Mouse (Mus musculus) midbrain, embryonic 13.5 days (tissue): ENCODE measurements around the gene Pitx1. TPM values are rescaled to one million over a fixed set of nuclear protein-coding genes. Genes with fewer than 3 reads are reported as not detected.

Source experiments
- ATAC-seq: fragments of 200-750 bp; cut with Nextera tagmentation; 2 replicates; pipeline ENCODE4 v1.8.0; 2017; ENCODE audit warnings: mild to moderate bottlenecking, moderate TSS enrichment, moderate library complexity
- H3K27ac ChIP-seq: fragments of 300-500 bp; sonication (generic); 2 replicates; pipeline ENCODE4 v1.5.1; 2015; ENCODE audit warnings: inconsistent platforms, mild to moderate bottlenecking, moderate library complexity
- H3K27me3 ChIP-seq: fragments of 300-500 bp; sonication (generic); 2 replicates; pipeline ENCODE4 v1.6.1; 2015; ENCODE audit warnings: mild to moderate bottlenecking, inconsistent platforms
- H3K36me3 ChIP-seq: fragments of 300-500 bp; sonication (generic); 2 replicates; pipeline ENCODE4 v1.6.1; 2015; ENCODE audit warnings: mild to moderate bottlenecking, inconsistent platforms
- H3K4me1 ChIP-seq: fragments of 300-500 bp; sonication (generic); replicated peaks from 2 replicates; pipeline ENCODE4 v1.6.1; 2015; ENCODE audit warnings: inconsistent platforms
- H3K4me2 ChIP-seq: fragments of 300-500 bp; sonication (generic); replicated peaks from 2 replicates; pipeline ENCODE4 v1.6.1; 2015; ENCODE audit warnings: moderate library complexity, mild to moderate bottlenecking, inconsistent platforms
- H3K4me3 ChIP-seq: fragments of 300-500 bp; sonication (generic); replicated peaks from 2 replicates; pipeline ENCODE4 v1.5.1; 2015; ENCODE audit warnings: mild to moderate bottlenecking, inconsistent platforms
- H3K9ac ChIP-seq: fragments of 300-500 bp; sonication (generic); replicated peaks from 2 replicates; pipeline ENCODE4 v1.6.1; 2015; ENCODE audit warnings: mild to moderate bottlenecking, inconsistent platforms
- H3K9me3 ChIP-seq: fragments of 300-500 bp; sonication (generic); 2 replicates; pipeline ENCODE4 v1.6.1; 2016; ENCODE audit warnings: mild to moderate bottlenecking, inconsistent platforms
- WGBS: fragments of 180-500 bp; shearing (Covaris S2); methylation state at CpG from one replicate; pipeline ENCODE4 v1.1.7; 2015; 5-methylcytosine and 5-hydroxymethylcytosine counted together
- polyA plus RNA-seq: library from polyadenylated mRNA; unstranded; fragments of >200 nt; fragmentation: Nextera tagmentation; extraction: Ambion mirVana; gene quantifications from 2 replicates; pipeline ENCODE4 v1.2.1, GENCODE M21; 2015

Gene Pitx1
- polyA plus RNA-seq, 1 experiment from 2014 or later, result 1.5 TPM

- Histone ChIP-seq H3K4me2 (no peak overlapping the region), H3K36me3 (no peaks in the 10 kb centered on the region), H3K27ac (no peak overlapping the region), H3K9me3 (no peaks in the 10 kb centered on the region), H3K4me1 (peaks cover 7% of the 10 kb centered on the region; the same call in 1 of the 2 replicates), H3K4me3 (no peak overlapping the region), H3K9ac (no peak overlapping the region), H3K27me3 (peaks cover 65% of the 10 kb centered on the region)
- no peak for ATAC-seq
- 65% methylated on average over 10 of the region's 10 CpGs for WGBS
Measured at GRCm38 (mm10) chr13:55847805-55848204, 11.8 kb upstream of the Pitx1 start.

DNA sequence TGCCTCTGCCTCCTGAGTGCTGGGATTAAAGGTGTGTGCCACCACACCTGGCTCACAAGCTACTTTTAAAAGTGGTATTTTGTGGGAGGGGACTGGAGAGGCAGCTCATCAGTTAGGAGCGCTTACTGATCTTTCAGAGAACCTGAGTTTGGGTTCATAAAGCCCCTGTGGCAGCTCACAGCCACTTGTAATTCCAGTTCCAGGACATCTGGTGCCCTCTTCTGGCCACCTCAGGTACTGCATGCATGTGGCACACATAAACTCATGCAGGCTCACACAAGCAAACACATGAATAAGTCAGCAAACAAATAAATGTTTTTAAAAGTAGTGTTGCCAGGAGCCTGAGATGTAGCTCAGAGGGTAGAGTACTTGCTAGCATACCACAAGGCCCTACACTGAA is 7.7 kb upstream of the Pitx1 start:
- Histone ChIP-seq H3K4me2 (no peak overlapping the region), H3K27me3 (peaks cover 77% of the 10 kb centered on the region), H3K9me3 (no peaks in the 10 kb centered on the region), H3K4me3 (no peak overlapping the region), H3K9ac (no peak overlapping the region), H3K36me3 (no peaks in the 10 kb centered on the region), H3K4me1 (peaks cover 17% of the 10 kb centered on the region), H3K27ac (no peak overlapping the region)
- WGBS, result 97% methylated on average over 1 of the region's 1 CpGs
- ATAC-seq, result no peak

DNA sequence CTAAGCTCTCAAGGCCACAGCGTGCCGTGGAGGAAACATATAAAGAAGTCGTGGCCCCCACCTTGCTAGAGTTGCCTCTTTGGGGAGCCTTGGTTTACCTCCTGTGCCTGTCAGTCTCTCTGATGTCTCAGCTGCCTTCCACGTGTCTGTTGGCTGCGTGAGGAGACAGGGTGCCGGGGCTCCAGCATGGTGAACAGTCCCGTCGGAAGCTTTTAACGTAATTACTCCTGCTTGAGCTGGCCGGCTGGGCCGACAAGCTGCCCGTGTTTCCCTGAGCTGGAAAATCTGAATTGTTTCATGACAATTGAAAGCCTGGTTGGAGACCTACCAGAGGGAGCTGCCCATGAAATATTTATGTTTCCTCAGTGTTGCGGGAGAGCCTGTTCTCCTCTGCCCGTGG is 4.2 kb upstream of the Pitx1 start:
- peaks cover 31% of the 10 kb centered on the region for H3K4me1 ChIP-seq
- H3K36me3 ChIP-seq, result no peaks in the 10 kb centered on the region
- no peaks in the 10 kb centered on the region for H3K9me3 ChIP-seq
- H3K9ac ChIP-seq, result no peak overlapping the region
- no peak overlapping the region for H3K27ac ChIP-seq
- ATAC-seq, result 0 out of 2 replicates have a peak, but pooled peaks have one; percentile 17
- H3K27me3 ChIP-seq, result peaks cover 91% of the 10 kb centered on the region
- no peak overlapping the region for H3K4me3 ChIP-seq
- 14% methylated on average over 14 of the region's 14 CpGs for WGBS
- 0 out of 2 replicates have a peak overlapping the region, but pooled peaks have one; percentile 9 for H3K4me2 ChIP-seq

- Histone ChIP-seq H3K9me3 (no peaks in the 10 kb centered on the region), H3K27ac (no peak overlapping the region), H3K4me3 (no peak overlapping the region), H3K27me3 (peaks cover 100% of the 10 kb centered on the region), H3K9ac (no peak overlapping the region), H3K36me3 (no peaks in the 10 kb centered on the region), H3K4me1 (peaks cover 31% of the 10 kb centered on the region), H3K4me2 (no peak overlapping the region)
- WGBS, result 1% methylated on average over 32 of the region's 32 CpGs
- ATAC-seq, result no peak
Measured at GRCm38 (mm10) chr13:55836786-55837780, 1.1 kb upstream of the Pitx1 start.

DNA sequence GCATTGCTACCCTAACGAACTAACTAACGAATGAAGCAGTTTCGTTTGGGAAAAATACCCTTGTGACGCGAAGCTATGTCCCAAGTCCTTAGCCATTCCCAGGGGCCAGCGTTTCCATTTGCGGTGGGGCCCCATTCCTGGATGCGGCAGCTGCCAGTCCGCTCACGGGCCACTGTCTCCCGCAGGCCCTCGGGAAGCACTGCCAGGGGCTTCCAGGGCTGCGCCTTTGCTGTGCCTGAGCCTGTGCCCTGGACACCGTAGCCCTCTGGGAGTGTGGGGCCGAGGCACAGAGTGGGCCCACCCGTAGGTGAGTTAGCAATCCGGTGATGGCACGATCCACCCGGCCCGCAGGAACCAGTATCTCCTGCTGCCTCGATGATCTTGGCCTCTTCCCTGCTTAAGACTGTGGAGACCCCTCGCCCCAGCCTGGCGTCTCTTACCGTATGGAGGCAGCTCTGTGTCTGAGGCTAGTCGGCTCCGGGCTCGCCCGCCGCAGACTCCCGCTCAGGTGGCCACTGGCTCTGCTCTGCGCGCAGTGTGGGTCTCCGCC is 369 bp downstream of the Pitx1 start:
- Histone ChIP-seq H3K4me1 (peaks cover 41% of the 10 kb centered on the region), H3K4me3 (peak overlapping the region; percentile 15), H3K27ac (no peak overlapping the region), H3K27me3 (peaks cover 100% of the 10 kb centered on the region), H3K36me3 (no peaks in the 10 kb centered on the region), H3K9me3 (no peaks in the 10 kb centered on the region), H3K4me2 (peak overlapping the region; percentile 10), H3K9ac (no peak overlapping the region)
- under 1% methylated on average over 33 of the region's 33 CpGs for WGBS
- ATAC-seq, result no peak

DNA sequence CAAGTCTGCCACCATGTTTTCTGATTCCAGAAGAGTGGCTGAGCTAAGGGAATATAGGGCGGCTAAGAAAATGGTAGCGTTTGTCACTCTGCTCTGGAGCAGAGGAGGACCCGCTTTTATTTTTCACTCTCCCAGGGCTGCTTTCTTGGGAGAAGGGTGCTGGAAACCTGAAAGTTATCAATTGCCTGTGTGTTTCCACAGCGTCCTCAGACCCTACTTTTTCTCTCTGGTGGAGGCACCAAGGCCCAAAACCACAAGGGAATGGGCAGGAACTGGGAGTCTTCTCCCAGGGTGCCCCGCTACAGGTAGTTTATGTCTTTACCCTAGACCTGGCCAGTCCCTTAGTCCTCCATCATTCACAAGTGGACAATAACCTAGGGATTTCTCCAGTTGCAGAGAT is 1.3 kb downstream of the Pitx1 start:
- H3K9ac ChIP-seq, result no peak overlapping the region
- H3K36me3 ChIP-seq, result no peaks in the 10 kb centered on the region
- no peaks in the 10 kb centered on the region for H3K9me3 ChIP-seq
- no peak overlapping the region for H3K27ac ChIP-seq
- WGBS, result 4% methylated on average over 5 of the region's 5 CpGs
- no peak overlapping the region for H3K4me2 ChIP-seq
- no peak overlapping the region for H3K4me3 ChIP-seq
- ATAC-seq, result no peak
- H3K4me1 ChIP-seq, result peaks cover 37% of the 10 kb centered on the region
- H3K27me3 ChIP-seq, result peaks cover 100% of the 10 kb centered on the region

DNA sequence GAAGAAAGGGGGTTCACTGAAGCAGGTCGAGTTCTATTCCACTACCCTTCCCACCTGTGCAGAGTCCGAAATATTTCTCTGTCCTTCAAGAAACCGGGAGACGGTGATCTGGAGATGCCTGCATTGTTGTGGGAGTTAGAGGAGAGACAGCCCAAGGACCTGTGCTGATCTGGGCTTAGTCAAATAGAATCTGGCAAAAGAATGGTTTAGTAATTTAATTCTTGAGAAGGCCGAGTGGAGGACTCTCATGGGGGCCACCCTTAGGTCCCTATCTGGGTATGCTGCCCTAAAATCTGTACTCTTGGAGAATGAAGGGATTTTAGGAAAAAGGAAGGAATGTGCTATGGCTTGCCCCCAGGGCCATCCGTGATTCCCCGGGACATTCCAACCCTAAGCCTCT is 2.1 kb downstream of the Pitx1 start:
- H3K4me2 ChIP-seq, result no peak overlapping the region
- H3K27ac ChIP-seq, result no peak overlapping the region
- H3K9me3 ChIP-seq, result no peaks in the 10 kb centered on the region
- peaks cover 99% of the 10 kb centered on the region for H3K27me3 ChIP-seq
- 4% methylated on average over 7 of the region's 7 CpGs for WGBS
- no peaks in the 10 kb centered on the region for H3K36me3 ChIP-seq
- H3K9ac ChIP-seq, result no peak overlapping the region
- H3K4me1 ChIP-seq, result peaks cover 37% of the 10 kb centered on the region
- ATAC-seq, result no peak
- H3K4me3 ChIP-seq, result no peak overlapping the region

- H3K9me3 ChIP-seq, result no peaks in the 10 kb centered on the region
- no peak for ATAC-seq
- H3K36me3 ChIP-seq, result no peaks in the 10 kb centered on the region
- no peak overlapping the region for H3K4me3 ChIP-seq
- WGBS, result 14% methylated on average over 1 of the region's 1 CpGs
- no peak overlapping the region for H3K9ac ChIP-seq
- peaks cover 43% of the 10 kb centered on the region for H3K4me1 ChIP-seq
- no peak overlapping the region for H3K4me2 ChIP-seq
- peaks cover 99% of the 10 kb centered on the region for H3K27me3 ChIP-seq
- H3K27ac ChIP-seq, result no peak overlapping the region
Measured at GRCm38 (mm10) chr13:55832602-55833001, 3.4 kb downstream of the Pitx1 start.

GRCm38 (mm10) chr13:55831722-55832160 is 4.3 kb downstream of the Pitx1 start:
- H3K4me2 ChIP-seq, result peak overlapping the region; percentile 32; the same call in 1 of the 2 replicates

GRCm38 (mm10) chr13:55830833-55831721 is 4.9 kb downstream of the Pitx1 start:
- no peak overlapping the region for H3K9ac ChIP-seq

More at GRCm38 (mm10) chr13:55831722-55832160, 4.3 kb downstream of the Pitx1 start:
- Histone ChIP-seq H3K9ac (no peak overlapping the region), H3K9me3 (no peaks in the 10 kb centered on the region), H3K36me3 (no peaks in the 10 kb centered on the region), H3K27me3 (peaks cover 95% of the 10 kb centered on the region), H3K4me3 (no peak overlapping the region), H3K4me1 (peaks cover 38% of the 10 kb centered on the region), H3K27ac (no peak overlapping the region)
- WGBS, result under 1% methylated on average over 15 of the region's 25 CpGs
- ATAC-seq, result no peak

DNA sequence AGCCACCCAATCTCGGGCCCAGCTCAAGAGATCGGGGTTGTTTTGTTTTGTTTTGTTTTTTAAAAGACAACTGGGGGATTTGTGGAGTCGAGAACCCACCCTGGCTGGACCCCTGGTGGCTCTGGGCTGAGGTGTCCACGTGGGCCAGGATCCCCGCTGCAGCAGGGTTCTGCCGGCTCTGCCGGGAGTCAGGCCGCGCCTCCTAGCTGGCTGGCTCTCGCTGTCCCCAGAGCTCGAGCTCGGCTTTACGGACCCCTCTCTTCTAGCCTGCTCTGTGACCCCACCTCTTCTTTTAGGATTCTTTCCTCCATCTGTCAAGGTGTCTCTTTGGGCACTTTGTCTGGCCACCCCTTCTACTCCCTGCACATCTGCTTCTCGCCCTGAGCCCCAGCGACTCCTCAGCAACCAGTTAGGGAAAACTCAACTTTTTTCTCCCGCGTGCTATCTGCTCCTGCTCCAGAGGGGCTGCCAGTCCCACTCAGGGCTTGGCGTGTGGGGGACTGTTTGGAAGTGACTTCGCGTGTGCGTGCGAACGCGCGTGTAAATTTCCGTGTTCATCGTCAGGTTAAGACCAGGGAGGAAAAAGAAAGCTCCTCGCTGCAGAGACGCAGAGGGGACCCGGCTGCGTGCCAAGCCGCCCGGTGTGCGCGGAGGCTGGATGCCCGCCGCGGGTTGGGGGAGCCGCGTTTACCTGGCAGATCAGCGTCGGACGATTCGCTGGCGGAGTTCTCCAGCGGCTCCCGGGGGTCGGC is 5.7 kb downstream of the Pitx1 start:
- Histone ChIP-seq H3K27me3 (peaks cover 93% of the 10 kb centered on the region), H3K4me2 (peak overlapping the region; percentile 32; the same call in 1 of the 2 replicates), H3K9me3 (no peaks in the 10 kb centered on the region), H3K9ac (no peak overlapping the region), H3K36me3 (no peaks in the 10 kb centered on the region), H3K27ac (no peak overlapping the region), H3K4me1 (peaks cover 29% of the 10 kb centered on the region), H3K4me3 (peak overlapping the region; percentile 15)
- no peak; the same call in 1 of the 2 replicates for ATAC-seq
- under 1% methylated on average over 45 of the region's 48 CpGs for WGBS

More at GRCm38 (mm10) chr13:55830833-55831721, 4.9 kb downstream of the Pitx1 start:
- under 1% methylated on average over 71 of the region's 82 CpGs for WGBS
- Histone ChIP-seq H3K27ac (no peak overlapping the region), H3K4me2 (peak overlapping the region; percentile 32), H3K36me3 (no peaks in the 10 kb centered on the region), H3K27me3 (peaks cover 93% of the 10 kb centered on the region), H3K4me1 (peaks cover 33% of the 10 kb centered on the region), H3K4me3 (peak overlapping the region; percentile 15), H3K9me3 (no peaks in the 10 kb centered on the region)
- ATAC-seq, result no peak
